In genomic region chr4:55077133-55077889, GRCm38 (mm10) we compare ENCODE assay signal across 9 mouse cellular contexts.
DNase-seq lines count a peak whose midpoint lies in the region; ATAC-seq and TF ChIP-seq lines count a peak whose summit lies in the region.
"Had no signal": no experiment of that assay in that cellular context is flagged by ENCODE, and none has a peak within 500 bp of the region (broad histone marks: within the 10 kb centered on the region; RNA-seq: fewer than 3 reads in every experiment).

No protein-coding gene starts in this region.

- 44% methylated on average over 11 of the region's 11 CpGs for WGBS in kidney, postnatal 0 days
- WGBS in intestine, embryonic 16.5 days: 68% methylated on average over 11 of the region's 11 CpGs

- H3K9me3 ChIP-seq in kidney, postnatal 0 days (replicated peaks; ENCODE audit: low read length): no peaks in the 10 kb centered on the region
- H3K9me3 ChIP-seq in intestine, embryonic 16.5 days (ENCODE audit: control insufficient read depth, low read length): no peaks in the 10 kb centered on the region

- 0 out of 2 replicates have a peak overlapping the region, but pooled peaks have one; percentile 25 for H3K27ac ChIP-seq in kidney, postnatal 0 days
- no peak overlapping the region for H3K27ac ChIP-seq in intestine, embryonic 16.5 days (ENCODE audit: low read length)
- H3K27ac ChIP-seq: macrophage had no signal

- 0 out of 2 replicates have a peak, but pooled peaks cover 18% of the 10 kb centered on the region for H3K36me3 ChIP-seq in kidney, postnatal 0 days (ENCODE audit: insufficient read depth, low read length)
- H3K36me3 ChIP-seq in intestine, embryonic 16.5 days (ENCODE audit: control insufficient read depth, insufficient read depth, low read length): no peaks in the 10 kb centered on the region

- no peak overlapping the region for H3K9ac ChIP-seq in kidney, postnatal 0 days (ENCODE audit: low read depth, low read length)
- no peak overlapping the region for H3K9ac ChIP-seq in intestine, embryonic 16.5 days (ENCODE audit: low read depth, low read length)

- H3K4me1 ChIP-seq in kidney, postnatal 0 days (replicated peaks; ENCODE audit: insufficient read depth, low read length): peaks cover 8% of the 10 kb centered on the region; the same call in 1 of the 2 replicates
- 0 out of 2 replicates have a peak, but pooled peaks cover 2% of the 10 kb centered on the region for H3K4me1 ChIP-seq in intestine, embryonic 16.5 days (ENCODE audit: control insufficient read depth, insufficient read depth, low read length)

- peak; percentile 13 for DNase-seq in urinary bladder, postnatal 14 days (ENCODE audit: low spot score)
- no peak for DNase-seq in urinary bladder, postnatal 4 days (ENCODE audit: low spot score in 2 of 2)
- peak; percentile 59 to 76 for DNase-seq in frontal cortex, postnatal 36 days (ENCODE audit: low spot score in 2 of 2)
- DNase-seq in kidney, postnatal 0 days (ENCODE audit: low spot score): peak; percentile 53
- DNase-seq in lung, postnatal 10 days: peak; percentile 31
- DNase-seq in right cerebral cortex, postnatal 36 days (ENCODE audit: low spot score in 2 of 2): peak; percentile 66 to 69

- no peak overlapping the region for H3K4me3 ChIP-seq in kidney, postnatal 0 days (replicated peaks; ENCODE audit: low read depth, low read length)
- H3K4me3 ChIP-seq in intestine, embryonic 16.5 days (ENCODE audit: low read length): no peak overlapping the region

- 0 out of 2 replicates have a peak, but pooled peaks have one; percentile 17 for ATAC-seq in kidney, postnatal 0 days (replicated peaks; ENCODE audit: low FRiP score, low read depth)
- ATAC-seq in activated CD4-positive, CD25-positive, alpha-beta regulatory T cell, adult 4 months: no peak
- ATAC-seq in intestine, embryonic 16.5 days: no peak

- no peaks in the 10 kb centered on the region for H3K27me3 ChIP-seq in kidney, postnatal 0 days (ENCODE audit: insufficient read depth, low read length)
- no peaks in the 10 kb centered on the region for H3K27me3 ChIP-seq in intestine, embryonic 16.5 days (replicated peaks; ENCODE audit: control insufficient read depth, insufficient read depth, low read length)

- H3K4me2 ChIP-seq in kidney, postnatal 0 days (ENCODE audit: low read length): no peak overlapping the region
- H3K4me2 ChIP-seq in intestine, embryonic 16.5 days (ENCODE audit: low read depth, low read length): no peak overlapping the region

- no peak for TF ChIP-seq CTCF in kidney, postnatal 0 days (IDR thresholded peaks at IDR 0.05; ENCODE audit: low read depth)

Comparison
In these comparisons a context has a peak if more than half of its experiments do, and no peak if none do; other contexts are left out.
1. DNase-seq: peak in urinary bladder, postnatal 14 days (single experiment), frontal cortex, postnatal 36 days (2 of 2), kidney, postnatal 0 days (single experiment), lung, postnatal 10 days (single experiment) and right cerebral cortex, postnatal 36 days (2 of 2); none in urinary bladder, postnatal 4 days (0 of 2).